Comparison of ENCODE assay signal across 14 mouse cellular contexts in genomic region chr1:34288721-34289471, GRCm38 (mm10).
DNase-seq lines count a peak whose midpoint lies in the region; ATAC-seq and TF ChIP-seq lines count a peak whose summit lies in the region.
"Had no signal": no experiment of that assay in that cellular context is flagged by ENCODE, and none has a peak within 500 bp of the region (broad histone marks: within the 10 kb centered on the region; RNA-seq: fewer than 3 reads in every experiment).

No protein-coding gene starts in this region.

- H3K4me3 ChIP-seq in embryonic facial prominence, embryonic 13.5 days, result no peak overlapping the region
- no peak overlapping the region for H3K4me3 ChIP-seq in embryonic facial prominence, embryonic 10.5 days
- H3K4me3 ChIP-seq in E14TG2a.4 (replicated peaks; ENCODE audit: low read length), result peak overlapping the region; percentile 20; the same call in 1 of the 2 replicates
- H3K4me3 ChIP-seq: embryonic facial prominence, embryonic 12.5 days; forebrain, embryonic 15.5 days; limb, embryonic 13.5 days; megakaryocyte, embryonic 14.5 days had no signal

- no peak overlapping the region for H3K9ac ChIP-seq in embryonic facial prominence, embryonic 13.5 days
- H3K9ac ChIP-seq: embryonic facial prominence, embryonic 12.5 days; forebrain, embryonic 15.5 days; limb, embryonic 13.5 days had no signal

- H3K4me1 ChIP-seq in embryonic facial prominence, embryonic 13.5 days, result peaks cover 8% of the 10 kb centered on the region; the same call in 1 of the 2 replicates
- H3K4me1 ChIP-seq in embryonic facial prominence, embryonic 10.5 days, result no peaks in the 10 kb centered on the region
- H3K4me1 ChIP-seq in E14TG2a.4 (replicated peaks; ENCODE audit: low read depth, low read length), result peaks cover 32% of the 10 kb centered on the region
- H3K4me1 ChIP-seq: embryonic facial prominence, embryonic 12.5 days; forebrain, embryonic 15.5 days; limb, embryonic 13.5 days; megakaryocyte, embryonic 14.5 days had no signal

- peaks cover 70% of the 10 kb centered on the region for H3K36me3 ChIP-seq in embryonic facial prominence, embryonic 13.5 days
- H3K36me3 ChIP-seq in embryonic facial prominence, embryonic 10.5 days (replicated peaks), result peaks cover 86% of the 10 kb centered on the region
- H3K36me3 ChIP-seq in E14TG2a.4 (ENCODE audit: insufficient read depth, low read length), result peaks cover 90% of the 10 kb centered on the region

- ATAC-seq in embryonic facial prominence, embryonic 13.5 days (ENCODE audit: insufficient number of reproducible peaks, insufficient read depth, low FRiP score, low TSS enrichment, low read depth), result 0 out of 2 replicates have a peak, but pooled peaks have one; percentile 30
- ATAC-seq: forebrain, embryonic 15.5 days had no signal

- no peaks in the 10 kb centered on the region for H3K9me3 ChIP-seq in embryonic facial prominence, embryonic 13.5 days
- no peaks in the 10 kb centered on the region for H3K9me3 ChIP-seq in embryonic facial prominence, embryonic 10.5 days
- no peaks in the 10 kb centered on the region for H3K9me3 ChIP-seq in E14TG2a.4 (ENCODE audit: low read length)
- H3K9me3 ChIP-seq: embryonic facial prominence, embryonic 12.5 days; forebrain, embryonic 15.5 days; limb, embryonic 13.5 days had no signal

- WGBS in embryonic facial prominence, embryonic 13.5 days, result 66% methylated on average over 13 of the region's 13 CpGs
- WGBS in embryonic facial prominence, embryonic 10.5 days, result 88% methylated on average over 13 of the region's 13 CpGs

- H3K4me2 ChIP-seq in embryonic facial prominence, embryonic 13.5 days, result no peak overlapping the region
- H3K4me2 ChIP-seq: embryonic facial prominence, embryonic 12.5 days; forebrain, embryonic 15.5 days; limb, embryonic 13.5 days had no signal

- H3K27ac ChIP-seq in embryonic facial prominence, embryonic 13.5 days, result no peak overlapping the region
- H3K27ac ChIP-seq in embryonic facial prominence, embryonic 10.5 days (replicated peaks), result no peak overlapping the region
- H3K27ac ChIP-seq: embryonic facial prominence, embryonic 12.5 days; forebrain, embryonic 15.5 days; limb, embryonic 13.5 days had no signal

- no peak for TF ChIP-seq CTCF in E14TG2a.4 (conservative IDR thresholded peaks at IDR 0.05; ENCODE audit: low read length)

- no peak for DNase-seq in embryonic facial prominence, embryonic 10.5 days (ENCODE audit: low spot score)
- DNase-seq in kidney, adult 9 months, result peak; percentile 31
- no peak for DNase-seq in kidney, adult 18-20 months
- DNase-seq in kidney, postnatal 10 days, result peak; percentile 52
- DNase-seq in frontal cortex, postnatal 10 days (ENCODE audit: low spot score in 2 of 2), result no peak
- no peak for DNase-seq in right cerebral cortex, postnatal 10 days (ENCODE audit: low spot score in 2 of 2)
- DNase-seq: cerebellum, adult 8-10 months; right cerebral cortex, postnatal 14 days had no signal

- no peaks in the 10 kb centered on the region for H3K27me3 ChIP-seq in embryonic facial prominence, embryonic 13.5 days
- no peaks in the 10 kb centered on the region for H3K27me3 ChIP-seq in embryonic facial prominence, embryonic 10.5 days (replicated peaks; ENCODE audit: low read depth, poor library complexity, severe bottlenecking)
- no peaks in the 10 kb centered on the region for H3K27me3 ChIP-seq in E14TG2a.4 (ENCODE audit: insufficient read depth, low read length)
- H3K27me3 ChIP-seq: embryonic facial prominence, embryonic 12.5 days; forebrain, embryonic 15.5 days; limb, embryonic 13.5 days; megakaryocyte, embryonic 14.5 days had no signal

Comparison
In these comparisons a context has a peak if more than half of its experiments do, and no peak if none do; other contexts are left out.
1. DNase-seq: peak in kidney, adult 9 months (single experiment) and kidney, postnatal 10 days (single experiment); none in embryonic facial prominence, embryonic 10.5 days (single experiment), kidney, adult 18-20 months (single experiment), frontal cortex, postnatal 10 days (0 of 2) and right cerebral cortex, postnatal 10 days (0 of 2).